Mouse (Mus musculus) E14TG2a.4 (cell line): Measurements from ENCODE around the gene Cd164.

Experiments
- H3K27me3 ChIP-seq: 2 replicates; pipeline ENCODE4 v1.6.1; 2014; ENCODE audit warnings: low read length, control low read depth; ENCODE audit not compliant: insufficient read depth
- H3K36me3 ChIP-seq: 2 replicates; pipeline ENCODE4 v1.6.1; 2014; ENCODE audit warnings: low read length, control low read depth; ENCODE audit not compliant: insufficient read depth
- H3K4me1 ChIP-seq: replicated peaks from 2 replicates; pipeline ENCODE4 v1.6.1; 2014; ENCODE audit warnings: low read depth, low read length, control low read depth
- H3K4me3 ChIP-seq: replicated peaks from 2 replicates; pipeline ENCODE4 v1.5.1; 2014; ENCODE audit warnings: mild to moderate bottlenecking, low read length
- H3K9me3 ChIP-seq: 2 replicates; pipeline ENCODE4 v1.6.1; 2014; ENCODE audit warnings: low read length, control low read depth
- CTCF ChIP-seq: conservative IDR thresholded peaks from 2 replicates; pipeline ENCODE4 v1.5.1; 2014; ENCODE audit warnings: low read length
- NANOG ChIP-seq: IDR thresholded peaks from 2 replicates; pipeline ENCODE4 v1.6.1; 2014; ENCODE audit warnings: borderline replicate concordance, low read length, mixed read lengths
- POU5F1 ChIP-seq: IDR thresholded peaks from 2 replicates; pipeline ENCODE4 v1.6.1; 2014; ENCODE audit warnings: low read length, borderline replicate concordance

Cd164 gene

DNA sequence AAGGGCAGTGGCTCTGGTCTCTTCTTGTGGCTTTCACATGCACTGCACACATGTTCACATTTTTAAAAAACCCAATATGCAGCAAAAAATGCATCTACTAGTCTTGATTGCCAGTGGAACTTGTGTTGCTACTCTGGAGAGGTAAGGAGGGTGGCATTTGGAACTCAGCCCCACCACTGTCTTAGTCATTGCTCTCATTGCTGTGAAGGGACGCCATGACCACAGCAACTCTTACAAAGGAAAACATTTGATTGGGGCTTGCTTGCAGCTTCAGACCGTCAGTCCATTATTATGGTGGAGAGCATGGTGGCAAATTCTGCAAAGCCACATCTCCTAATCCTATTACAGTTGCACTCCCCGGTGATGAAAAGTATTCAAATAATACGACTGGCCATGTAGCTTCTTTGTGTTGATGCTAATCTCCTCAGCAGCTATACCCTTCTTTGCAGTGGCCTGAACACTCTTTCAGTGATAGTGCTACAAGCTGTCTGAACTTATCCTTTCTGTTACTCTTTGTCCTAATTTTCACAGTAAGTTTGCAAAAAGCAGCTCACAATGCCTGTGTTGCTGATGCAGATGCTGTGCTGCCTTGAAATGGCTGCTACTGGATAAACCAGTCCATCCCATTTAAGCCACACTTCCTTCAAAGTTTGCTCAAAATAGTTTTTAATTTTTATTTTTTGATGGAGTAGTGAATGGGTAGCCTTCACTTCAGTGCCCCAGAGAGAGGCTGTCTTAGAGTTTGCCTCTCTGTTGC lies 18.2 kb downstream of the Cd164 start:
- no peak overlapping the region for H3K4me3 ChIP-seq
- peaks cover 53% of the 10 kb centered on the region for H3K36me3 ChIP-seq
- H3K9me3 ChIP-seq = no peaks in the 10 kb centered on the region
- peaks cover 5% of the 10 kb centered on the region for H3K4me1 ChIP-seq
- H3K27me3 ChIP-seq = no peaks in the 10 kb centered on the region
- TF ChIP-seq CTCF (no peak), POU5F1 (no peak), NANOG (no peak)

DNA sequence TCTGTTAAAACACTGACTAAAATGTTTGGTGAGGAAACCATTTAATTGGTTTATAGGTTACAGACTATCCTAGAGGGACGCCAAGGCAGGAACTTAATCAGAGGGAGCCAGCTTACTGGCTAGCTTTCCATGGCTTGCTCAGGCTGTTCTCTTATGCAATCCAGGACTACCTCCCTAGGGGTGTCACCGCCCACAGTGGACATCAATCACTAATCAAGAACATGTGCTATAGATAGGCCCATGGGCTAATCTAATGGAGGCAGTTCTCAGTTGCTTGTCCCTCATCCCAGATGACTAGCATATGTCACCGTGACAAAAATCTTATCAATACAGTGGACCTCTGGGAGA lies 18.7 kb downstream of the Cd164 start:
- no peaks in the 10 kb centered on the region for H3K27me3 ChIP-seq
- H3K36me3 ChIP-seq = peaks cover 48% of the 10 kb centered on the region
- TF ChIP-seq CTCF (no peak), NANOG (no peak), POU5F1 (no peak)

DNA sequence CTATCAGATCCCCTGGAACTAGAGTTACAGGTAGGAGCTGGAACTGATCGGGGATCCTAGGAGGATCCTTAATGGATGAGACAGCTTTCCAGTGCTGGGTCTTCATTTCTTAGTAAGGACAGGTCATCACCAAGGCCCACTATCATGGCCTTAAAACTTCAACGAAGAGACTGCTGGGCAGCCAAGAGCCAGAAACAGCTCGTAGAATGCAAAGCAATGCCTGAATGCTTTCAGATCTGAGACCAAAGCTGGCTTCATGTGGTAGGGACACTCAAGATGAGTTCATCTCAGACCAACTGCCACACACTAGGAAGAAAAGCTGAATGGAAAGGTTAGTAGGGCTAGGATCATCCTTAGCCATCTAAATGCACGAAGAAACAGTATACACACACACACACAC lies 19.8 kb downstream of the Cd164 start:
- no peaks in the 10 kb centered on the region for H3K27me3 ChIP-seq
- H3K9me3 ChIP-seq = no peaks in the 10 kb centered on the region
- H3K4me1 ChIP-seq = peaks cover 17% of the 10 kb centered on the region
- TF ChIP-seq POU5F1 (no peak), NANOG (no peak), CTCF (no peak)
- H3K36me3 ChIP-seq = peaks cover 37% of the 10 kb centered on the region
- H3K4me3 ChIP-seq = no peak overlapping the region

More for the DNA sequence above, 18.7 kb downstream of the Cd164 start:
- no peak overlapping the region for H3K4me3 ChIP-seq
- H3K9me3 ChIP-seq = no peaks in the 10 kb centered on the region
- peaks cover 10% of the 10 kb centered on the region for H3K4me1 ChIP-seq

DNA sequence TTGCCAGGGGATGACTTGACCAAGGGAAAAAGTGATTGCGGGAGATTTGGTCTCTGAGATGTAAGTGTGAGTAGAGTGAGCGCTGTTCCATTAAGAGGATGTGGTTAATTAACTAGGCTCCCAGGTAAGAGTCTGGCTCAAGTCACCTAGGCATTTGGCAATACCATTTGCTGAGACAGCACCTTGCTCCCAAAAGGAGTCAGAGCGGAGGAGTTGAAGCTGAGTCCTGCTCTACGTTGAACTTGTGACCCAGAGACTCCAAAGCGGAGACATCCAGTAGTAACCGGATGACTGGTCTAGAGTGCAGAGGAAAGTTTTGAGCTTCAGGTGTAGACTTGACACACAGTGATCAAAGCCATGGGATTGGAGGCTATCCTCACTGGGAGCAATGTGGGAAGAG lies 22.8 kb downstream of the Cd164 start:
- TF ChIP-seq NANOG = no peak
- no peaks in the 10 kb centered on the region for H3K27me3 ChIP-seq
- H3K9me3 ChIP-seq = no peaks in the 10 kb centered on the region
- H3K4me3 ChIP-seq = no peak overlapping the region
- peaks cover 34% of the 10 kb centered on the region for H3K4me1 ChIP-seq
- H3K36me3 ChIP-seq = peaks cover 12% of the 10 kb centered on the region

DNA sequence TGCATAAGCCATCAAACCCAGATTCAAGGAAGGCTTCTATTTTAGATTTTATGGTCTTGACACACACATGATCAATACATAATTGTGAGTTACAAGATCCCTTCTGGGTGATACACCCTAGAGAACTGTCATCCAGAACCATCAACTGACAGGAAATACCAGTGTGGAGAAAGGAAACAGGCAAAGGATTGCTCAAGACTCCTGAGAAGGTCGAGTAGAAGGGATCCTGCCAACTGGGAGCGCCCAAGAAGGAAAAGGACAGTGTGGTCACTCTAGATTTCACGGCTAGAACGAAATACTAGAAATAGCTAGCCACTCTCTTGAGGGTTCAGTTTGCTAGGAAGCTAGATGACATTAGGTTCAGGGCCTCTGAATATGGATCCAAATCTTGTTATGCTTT lies 24.2 kb downstream of the Cd164 start:
- H3K27me3 ChIP-seq = no peaks in the 10 kb centered on the region
- peaks cover 4% of the 10 kb centered on the region for H3K9me3 ChIP-seq
- H3K4me3 ChIP-seq = no peak overlapping the region
- peaks cover 34% of the 10 kb centered on the region for H3K4me1 ChIP-seq
- H3K36me3 ChIP-seq = peaks cover 8% of the 10 kb centered on the region
- TF ChIP-seq POU5F1 (no peak), CTCF (no peak), NANOG (no peak)

DNA sequence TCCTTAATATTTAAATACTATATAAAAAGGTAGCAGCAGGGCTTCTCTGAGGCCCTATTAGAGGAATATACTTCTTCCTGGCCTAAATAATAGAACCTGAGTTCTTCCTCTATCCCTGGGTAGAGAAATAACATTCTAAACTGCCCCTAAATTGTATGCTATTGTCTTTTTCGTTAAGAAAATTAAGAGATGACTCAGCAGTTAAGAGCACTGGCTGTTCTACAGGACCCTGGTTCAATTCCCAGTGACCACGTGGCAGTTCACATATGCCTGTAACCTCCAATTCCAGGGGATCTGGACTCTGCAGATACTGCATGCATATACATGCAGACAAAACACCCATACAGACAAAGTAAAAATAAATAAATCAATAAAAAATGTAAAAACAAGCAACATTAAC lies 24.6 kb downstream of the Cd164 start:
- no peaks in the 10 kb centered on the region for H3K27me3 ChIP-seq
- H3K9me3 ChIP-seq = peaks cover 8% of the 10 kb centered on the region
- H3K4me1 ChIP-seq = peaks cover 34% of the 10 kb centered on the region
- peaks cover 7% of the 10 kb centered on the region for H3K36me3 ChIP-seq
- H3K4me3 ChIP-seq = no peak overlapping the region
- TF ChIP-seq NANOG (no peak), CTCF (no peak), POU5F1 (no peak)

DNA sequence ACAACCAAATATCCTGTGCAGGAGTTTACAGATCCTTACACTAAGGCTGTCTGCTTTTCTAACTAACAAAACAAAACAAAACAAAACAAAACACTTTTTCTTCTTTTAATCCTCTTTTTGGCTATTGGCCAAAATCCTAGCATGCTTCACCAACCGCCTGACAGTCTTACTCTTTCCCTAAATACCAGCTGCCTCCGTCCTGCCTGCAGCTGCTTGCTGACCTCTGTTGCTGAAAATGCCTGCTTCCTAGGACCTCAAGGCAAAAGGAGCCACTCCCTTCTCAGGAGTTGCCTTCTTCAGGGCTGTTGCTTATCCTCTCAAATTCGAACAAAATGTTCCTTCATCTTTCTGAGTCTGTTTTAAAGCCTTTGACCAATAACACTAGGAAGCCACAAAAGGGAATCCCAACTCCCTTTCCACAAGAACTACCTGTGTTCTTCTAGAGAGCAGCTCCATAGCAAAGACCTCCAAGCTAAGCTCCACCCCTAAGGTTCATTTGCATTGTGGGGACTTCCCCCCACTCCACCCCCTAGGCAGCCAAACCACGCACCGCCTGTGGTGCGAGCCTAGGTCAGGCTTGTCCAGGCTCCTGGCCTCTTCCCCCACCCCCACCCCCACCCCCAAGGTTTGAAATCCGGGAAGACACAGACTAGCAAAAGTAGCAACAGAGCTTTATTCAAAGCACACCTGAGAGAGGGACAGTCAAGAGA lies 25.4 kb downstream of the Cd164 start:
- Histone ChIP-seq H3K4me3 (no peak overlapping the region; the same call in 1 of the 2 replicates), H3K4me1 (peaks cover 34% of the 10 kb centered on the region), H3K9me3 (peaks cover 16% of the 10 kb centered on the region), H3K36me3 (no peaks in the 10 kb centered on the region), H3K27me3 (no peaks in the 10 kb centered on the region)
- TF ChIP-seq CTCF = no peak
- no peak for TF ChIP-seq NANOG
- no peak for TF ChIP-seq POU5F1

DNA sequence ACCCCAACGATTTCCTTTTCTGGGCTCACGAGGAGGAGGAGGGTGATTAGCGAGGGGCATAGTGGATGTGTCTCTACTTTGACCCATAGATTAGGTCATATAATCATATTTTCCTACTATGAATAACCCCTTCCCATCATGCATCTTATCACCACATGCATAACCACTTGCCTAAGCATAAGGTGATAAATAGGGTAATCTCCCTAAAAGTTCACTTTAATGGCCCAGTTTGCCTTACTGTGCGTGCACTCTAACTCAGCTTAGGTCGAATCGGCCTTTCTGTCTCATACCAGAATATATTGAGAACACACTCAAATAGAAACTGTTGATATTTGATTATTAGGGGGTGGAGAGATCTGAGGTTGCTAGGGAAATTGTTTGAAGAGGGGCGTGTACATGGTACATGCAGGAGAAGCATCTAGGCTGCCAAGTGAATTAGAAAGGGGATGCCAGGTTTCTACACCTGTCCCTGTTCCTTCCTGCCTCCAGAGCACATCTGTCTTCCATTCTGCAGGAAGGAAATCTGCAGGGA lies 26.1 kb downstream of the Cd164 start:
- Histone ChIP-seq H3K4me3 (no peak overlapping the region), H3K4me1 (peaks cover 34% of the 10 kb centered on the region), H3K9me3 (peaks cover 17% of the 10 kb centered on the region), H3K36me3 (no peaks in the 10 kb centered on the region), H3K27me3 (no peaks in the 10 kb centered on the region)
- TF ChIP-seq CTCF (no peak), NANOG (no peak), POU5F1 (no peak)
